Mouse (Mus musculus): ENCODE measurements around the gene Tbx2. TPM values are rescaled to one million over a fixed set of nuclear protein-coding genes. Genes with fewer than 3 reads are reported as not detected.

Tbx2 gene
- polyA plus RNA-seq, 1 experiment: 54.0 TPM

DNA sequence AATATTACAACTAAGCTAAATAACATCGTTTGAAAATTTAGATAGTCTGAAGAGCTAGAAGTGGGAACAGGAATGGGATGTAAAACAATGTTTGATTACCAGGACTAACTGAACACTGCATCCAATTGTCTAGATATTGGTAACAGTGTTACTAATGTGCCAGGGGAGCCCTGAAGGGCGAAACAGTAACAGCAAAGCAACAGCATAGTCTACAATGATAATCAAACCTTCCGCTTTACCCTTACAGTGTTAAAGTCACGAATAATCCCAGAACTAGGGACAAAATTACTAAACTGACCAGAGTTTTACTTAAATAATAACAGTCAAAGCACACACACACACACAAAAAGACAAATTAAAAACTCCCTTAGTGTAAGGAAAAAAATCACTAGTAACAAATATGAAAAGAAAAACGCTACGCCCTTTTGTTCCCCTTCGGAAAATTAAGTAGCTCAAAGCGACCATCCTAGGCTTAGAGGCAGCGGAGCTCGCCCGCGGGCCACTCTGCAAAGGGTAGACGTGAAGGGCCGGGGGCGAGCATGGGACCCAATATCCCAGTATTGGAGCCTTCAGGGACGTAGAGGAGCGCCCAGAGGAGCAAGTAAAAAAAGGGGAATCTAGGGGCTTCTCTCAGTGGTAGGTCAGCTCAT, 55.6 kb downstream of the Tbx2 start:
- no peak for DNase-seq (ENCODE audit: low read depth)

GRCm38 (mm10) chr11:85888451-85888961, 56.2 kb downstream of the Tbx2 start:
- no peak for DNase-seq (ENCODE audit: low read depth)

DNA sequence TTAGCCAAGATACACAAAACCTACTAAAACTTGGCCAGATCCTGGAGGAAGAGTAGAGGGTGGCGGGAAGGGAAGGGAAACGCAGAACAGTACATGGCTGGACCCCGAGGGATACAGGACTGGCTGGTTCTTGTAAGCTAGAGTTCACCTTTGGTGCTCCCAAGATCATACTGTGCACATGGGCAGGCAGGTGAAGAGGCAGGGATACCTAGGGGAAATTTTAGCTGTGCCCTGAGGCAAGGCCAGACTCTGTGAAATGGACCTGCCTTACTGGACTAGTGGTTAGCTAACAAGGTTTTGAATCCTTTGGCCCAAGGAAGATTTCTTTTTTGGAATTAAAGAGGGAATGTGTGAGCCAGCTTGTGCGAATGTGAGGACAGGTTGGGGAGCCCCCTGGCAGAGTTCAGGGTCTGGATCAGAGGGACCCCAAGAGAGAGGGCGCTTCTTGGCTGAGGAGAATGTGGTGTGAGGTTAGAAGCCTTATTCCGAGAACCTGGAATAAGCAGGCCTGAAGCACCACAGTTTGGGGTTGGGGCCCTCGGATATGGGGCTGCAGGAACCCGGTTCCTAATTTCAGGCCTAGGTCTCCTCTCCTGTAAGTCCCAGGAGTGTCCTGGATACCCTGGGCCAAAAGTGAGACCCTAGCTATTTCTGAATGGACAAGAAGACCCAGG, 56.8 kb downstream of the Tbx2 start:
- no peak for DNase-seq (ENCODE audit: low read depth)

- DNase-seq (ENCODE audit: low read depth): no peak
Measured at GRCm38 (mm10) chr11:85889730-85890562, 57.6 kb downstream of the Tbx2 start.

DNA sequence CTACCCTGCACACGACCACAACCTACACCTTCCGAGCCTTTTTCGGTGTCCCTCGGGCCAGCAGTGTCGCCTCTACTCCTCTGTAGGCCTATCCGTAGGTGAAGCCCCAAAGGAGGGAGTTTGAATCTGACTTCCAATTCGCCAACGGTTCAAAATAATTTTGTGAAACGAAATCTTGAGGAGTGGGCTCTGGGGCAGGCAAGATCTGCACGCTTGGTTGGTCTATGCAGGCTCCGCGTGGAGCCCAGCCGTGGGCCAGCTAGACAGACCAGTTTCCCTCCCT, 58.2 kb downstream of the Tbx2 start:
- DNase-seq (ENCODE audit: low read depth): no peak

DNA sequence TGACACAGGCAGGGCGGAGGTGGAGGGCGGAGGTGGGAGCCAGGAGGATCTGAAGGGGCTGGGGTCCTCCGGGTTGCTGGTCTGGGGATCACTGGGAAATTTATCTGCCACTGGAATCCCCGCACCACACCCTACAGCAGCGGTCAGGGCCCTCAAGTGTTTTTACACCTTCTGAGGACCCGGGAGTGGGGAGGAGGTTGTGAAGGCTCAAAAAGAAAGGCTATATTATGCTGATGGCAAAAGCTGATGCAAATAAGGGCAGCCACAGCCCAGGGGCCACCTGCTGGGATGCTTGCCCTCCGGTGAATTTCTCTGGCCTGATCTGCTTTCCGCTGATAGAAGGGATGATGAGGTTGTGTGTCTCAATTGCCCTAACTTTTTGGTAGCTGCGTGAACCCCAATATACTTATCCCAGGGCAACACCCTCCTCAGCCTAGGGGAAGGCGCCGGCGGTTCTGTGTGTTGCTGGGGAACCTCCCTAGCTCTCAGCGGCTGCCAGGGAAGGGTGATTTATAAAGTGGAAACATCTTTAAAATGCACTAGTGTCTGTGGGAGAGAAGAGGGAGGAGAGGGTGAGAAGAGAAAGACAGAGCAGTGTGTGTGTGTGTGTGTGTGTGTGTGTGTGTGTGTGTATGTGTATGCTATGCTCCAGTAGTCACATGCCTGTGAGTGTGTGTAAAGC, 58.8 kb downstream of the Tbx2 start:
- DNase-seq (ENCODE audit: low read depth): no peak

Other genes with a start within 250 kb of the Tbx2 start
- not detected in 2 replicates for gene Gm11444, start 17.8 kb downstream of the Tbx2 start, polyA plus RNA-seq (2012; rRNA removed)
- 0.16 and 0.25 TPM in 2 replicates for gene Tbx4, start 53.9 kb downstream of the Tbx2 start, polyA plus RNA-seq (2012; rRNA removed)